Mouse (Mus musculus): ENCODE measurements around the gene Cacnb4. TPM values are rescaled to one million over a fixed set of nuclear protein-coding genes. Genes with fewer than 3 reads are reported as not detected.

Gene Cacnb4
- polyA plus RNA-seq, 1 experiment = 0.45 TPM

- no peaks in the 10 kb centered on the region for H3K4me1 ChIP-seq (ENCODE audit: control insufficient read depth, insufficient read depth, low read length)
- no peak for TF ChIP-seq CTCF (IDR thresholded peaks at IDR 0.05; ENCODE audit: control insufficient read depth, insufficient read depth, low read length)
- TF ChIP-seq POLR2A (IDR thresholded peaks at IDR 0.05; ENCODE audit: borderline replicate concordance, control insufficient read depth, low read depth, low read length) = no peak
- no peak overlapping the region for H3K4me3 ChIP-seq (replicated peaks; ENCODE audit: control insufficient read depth, low read depth, low read length)
- WGBS = 1% methylated on average over 19 of the region's 19 CpGs
- H3K27ac ChIP-seq (ENCODE audit: control insufficient read depth, insufficient read depth, low read depth, low read length, poor library complexity) = no peak overlapping the region
Measured at GRCm38 (mm10) chr2:52674886-52675277, 1.7 kb downstream of the Cacnb4 start.

- Histone ChIP-seq H3K4me1 (ENCODE audit: control insufficient read depth, insufficient read depth, low read length) (no peaks in the 10 kb centered on the region), H3K27ac (ENCODE audit: control insufficient read depth, insufficient read depth, low read depth, low read length, poor library complexity) (no peak overlapping the region), H3K4me3 (replicated peaks; ENCODE audit: control insufficient read depth, low read depth, low read length) (no peak overlapping the region)
- WGBS = 48% methylated on average over 1 of the region's 1 CpGs
- TF ChIP-seq CTCF (IDR thresholded peaks at IDR 0.05; ENCODE audit: control insufficient read depth, insufficient read depth, low read length) (no peak), POLR2A (IDR thresholded peaks at IDR 0.05; ENCODE audit: borderline replicate concordance, control insufficient read depth, low read depth, low read length) (no peak)
Measured at GRCm38 (mm10) chr2:52673172-52673571, 3.5 kb downstream of the Cacnb4 start.

DNA sequence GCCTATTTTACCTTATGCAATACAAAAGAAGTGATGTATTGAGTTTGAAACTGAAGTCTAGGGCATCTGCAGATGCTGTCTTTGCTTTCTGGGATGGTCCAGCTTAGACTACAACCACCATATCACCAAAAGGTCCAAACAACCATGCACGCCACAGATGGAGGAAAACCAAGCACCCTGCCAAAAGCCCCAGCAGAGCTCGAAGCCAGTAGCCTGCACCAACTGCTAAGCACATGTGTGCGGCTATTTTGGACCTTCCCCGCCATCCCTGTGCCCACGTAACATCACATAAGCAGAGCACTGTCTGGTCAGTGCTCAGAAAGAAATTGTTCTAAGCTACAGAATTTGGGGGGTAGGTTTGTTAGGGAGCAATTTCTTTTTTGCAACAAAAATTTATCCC lies 5.9 kb downstream of the Cacnb4 start:
- 83% methylated on average over 5 of the region's 5 CpGs for WGBS
- TF ChIP-seq CTCF (IDR thresholded peaks at IDR 0.05; ENCODE audit: control insufficient read depth, insufficient read depth, low read length) (no peak), POLR2A (IDR thresholded peaks at IDR 0.05; ENCODE audit: borderline replicate concordance, control insufficient read depth, low read depth, low read length) (no peak)

DNA sequence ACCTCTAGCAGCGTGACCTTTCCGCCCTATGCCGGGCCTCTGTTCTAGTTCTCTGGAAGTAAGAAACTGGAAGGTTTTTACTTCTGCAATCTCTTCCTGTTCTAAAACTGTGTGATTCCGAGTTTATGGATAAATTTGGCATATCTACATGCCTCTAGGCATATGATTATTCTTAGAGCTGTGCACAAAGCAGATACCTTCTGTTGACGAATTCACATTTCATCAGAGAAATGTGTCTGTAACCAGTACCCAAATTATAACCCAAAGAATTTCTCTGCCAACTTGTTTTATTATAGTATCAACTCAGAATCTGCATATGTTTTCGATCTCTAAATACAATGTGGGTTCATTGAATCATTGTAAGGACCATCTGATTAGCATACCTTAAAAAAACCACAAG lies 8.2 kb downstream of the Cacnb4 start:
- TF ChIP-seq CTCF (IDR thresholded peaks at IDR 0.05; ENCODE audit: control insufficient read depth, insufficient read depth, low read length) (no peak), POLR2A (IDR thresholded peaks at IDR 0.05; ENCODE audit: borderline replicate concordance, control insufficient read depth, low read depth, low read length) (no peak)
- no peak overlapping the region for H3K27ac ChIP-seq (ENCODE audit: control insufficient read depth, insufficient read depth, low read depth, low read length, poor library complexity)
- H3K4me1 ChIP-seq (ENCODE audit: control insufficient read depth, insufficient read depth, low read length) = no peaks in the 10 kb centered on the region
- 76% methylated on average over 6 of the region's 6 CpGs for WGBS
- H3K4me3 ChIP-seq (replicated peaks; ENCODE audit: control insufficient read depth, low read depth, low read length) = no peak overlapping the region

More for the DNA sequence above, 5.9 kb downstream of the Cacnb4 start:
- Histone ChIP-seq H3K4me3 (replicated peaks; ENCODE audit: control insufficient read depth, low read depth, low read length) (no peak overlapping the region), H3K4me1 (ENCODE audit: control insufficient read depth, insufficient read depth, low read length) (no peaks in the 10 kb centered on the region), H3K27ac (ENCODE audit: control insufficient read depth, insufficient read depth, low read depth, low read length, poor library complexity) (no peak overlapping the region)

- H3K27ac ChIP-seq (ENCODE audit: control insufficient read depth, insufficient read depth, low read depth, low read length, poor library complexity) = no peak overlapping the region
- WGBS = 85% methylated on average over 5 of the region's 5 CpGs
- no peaks in the 10 kb centered on the region for H3K4me1 ChIP-seq (ENCODE audit: control insufficient read depth, insufficient read depth, low read length)
- H3K4me3 ChIP-seq (replicated peaks; ENCODE audit: control insufficient read depth, low read depth, low read length) = no peak overlapping the region
- TF ChIP-seq POLR2A (IDR thresholded peaks at IDR 0.05; ENCODE audit: borderline replicate concordance, control insufficient read depth, low read depth, low read length) = no peak
- TF ChIP-seq CTCF (IDR thresholded peaks at IDR 0.05; ENCODE audit: control insufficient read depth, insufficient read depth, low read length) = no peak
Measured at GRCm38 (mm10) chr2:52656722-52657121, 19.9 kb downstream of the Cacnb4 start.

GRCm38 (mm10) chr2:52654541-52654940 lies 22.1 kb downstream of the Cacnb4 start:
- H3K4me3 ChIP-seq (replicated peaks; ENCODE audit: control insufficient read depth, low read depth, low read length) = no peak overlapping the region
- H3K4me1 ChIP-seq (ENCODE audit: control insufficient read depth, insufficient read depth, low read length) = no peaks in the 10 kb centered on the region
- TF ChIP-seq POLR2A (IDR thresholded peaks at IDR 0.05; ENCODE audit: borderline replicate concordance, control insufficient read depth, low read depth, low read length) = no peak
- no peak for TF ChIP-seq CTCF (IDR thresholded peaks at IDR 0.05; ENCODE audit: control insufficient read depth, insufficient read depth, low read length)
- 30% methylated on average over 4 of the region's 4 CpGs for WGBS
- no peak overlapping the region for H3K27ac ChIP-seq (ENCODE audit: control insufficient read depth, insufficient read depth, low read depth, low read length, poor library complexity)

GRCm38 (mm10) chr2:52651547-52651946 lies 25.1 kb downstream of the Cacnb4 start:
- Histone ChIP-seq H3K27ac (ENCODE audit: control insufficient read depth, insufficient read depth, low read depth, low read length, poor library complexity) (no peak overlapping the region), H3K4me1 (ENCODE audit: control insufficient read depth, insufficient read depth, low read length) (no peaks in the 10 kb centered on the region), H3K4me3 (replicated peaks; ENCODE audit: control insufficient read depth, low read depth, low read length) (no peak overlapping the region)
- 79% methylated on average over 6 of the region's 6 CpGs for WGBS
- TF ChIP-seq CTCF (IDR thresholded peaks at IDR 0.05; ENCODE audit: control insufficient read depth, insufficient read depth, low read length) (no peak), POLR2A (IDR thresholded peaks at IDR 0.05; ENCODE audit: borderline replicate concordance, control insufficient read depth, low read depth, low read length) (no peak)

- no peaks in the 10 kb centered on the region for H3K4me1 ChIP-seq (ENCODE audit: control insufficient read depth, insufficient read depth, low read length)
- TF ChIP-seq POLR2A (IDR thresholded peaks at IDR 0.05; ENCODE audit: borderline replicate concordance, control insufficient read depth, low read depth, low read length) = no peak
- TF ChIP-seq CTCF (IDR thresholded peaks at IDR 0.05; ENCODE audit: control insufficient read depth, insufficient read depth, low read length) = no peak
- H3K27ac ChIP-seq (ENCODE audit: control insufficient read depth, insufficient read depth, low read depth, low read length, poor library complexity) = no peak overlapping the region
- H3K4me3 ChIP-seq (replicated peaks; ENCODE audit: control insufficient read depth, low read depth, low read length) = no peak overlapping the region
- WGBS = 55% methylated on average over 8 of the region's 8 CpGs
Measured at GRCm38 (mm10) chr2:52647255-52647998, 29.2 kb downstream of the Cacnb4 start.
